Mouse (Mus musculus) thymus, adult 2 months (tissue): ENCODE results near the gene Wdr75.

Source experiments
- CTCF ChIP-seq: fragments of 200-500 bp; IDR thresholded peaks from 2 replicates; pipeline ENCODE4 v1.5.1; 2012; ENCODE audit warnings: mild to moderate bottlenecking, control low read depth, low read length, moderate library complexity, borderline replicate concordance; ENCODE audit not compliant: control insufficient read depth, poor library complexity, insufficient read depth; ENCODE audit errors: extremely low read depth
- POLR2A ChIP-seq: fragments of 200-500 bp; IDR thresholded peaks from 2 replicates; pipeline ENCODE4 v1.6.1; 2012; ENCODE audit warnings: mild to moderate bottlenecking, low read length, control low read depth, moderate library complexity; ENCODE audit not compliant: control insufficient read depth, poor library complexity, insufficient read depth; ENCODE audit errors: extremely low read depth

- TF ChIP-seq POLR2A (no peak), CTCF (no peak)
These were observed 73.1 kb downstream of the Wdr75 start for GRCm38 (mm10) chr1:45868050-45868449.
